Mouse (Mus musculus): Measurements from ENCODE around the gene Olfr76. TPM values are rescaled to one million over a fixed set of nuclear protein-coding genes. Genes with fewer than 3 reads are reported as not detected.

Gene Olfr76
- total and polyA plus RNA-seq, 3 experiments: 0.03 TPM; not detected in 2

DNA sequence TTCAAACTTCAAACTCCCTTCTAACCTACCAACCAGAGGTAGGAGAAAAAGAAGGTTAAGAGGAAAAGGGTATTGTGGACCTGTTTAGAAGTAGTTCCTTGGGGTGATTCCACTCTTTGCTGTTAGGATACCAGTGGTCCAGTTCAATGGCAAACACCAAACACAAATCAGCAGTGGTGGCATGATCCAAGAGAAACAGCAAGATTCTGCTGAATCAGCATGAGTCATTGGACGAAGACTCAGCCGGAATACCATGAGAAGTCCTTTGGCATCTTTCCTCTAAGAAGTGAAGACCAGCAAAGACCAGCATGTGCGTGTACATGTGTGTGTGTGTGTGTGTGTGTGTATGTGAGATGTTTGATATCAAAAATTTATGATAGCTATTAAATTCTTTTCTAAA lies 6.5 kb downstream of the Olfr76 start:
- H3K27ac ChIP-seq (ENCODE audit: control insufficient read depth, low read depth, low read length): no peak overlapping the region
- no peaks in the 10 kb centered on the region for H3K9me3 ChIP-seq (replicated peaks; ENCODE audit: insufficient read depth, low read length)
- no peak overlapping the region for H3K4me3 ChIP-seq (ENCODE audit: control insufficient read depth in 1 of 2, insufficient read depth in 1 of 2, low read depth in 2 of 2, low read length in 2 of 2)
- no peaks in the 10 kb centered on the region for H3K79me2 ChIP-seq (ENCODE audit: control insufficient read depth, insufficient read depth, low read length, poor library complexity)
- TF ChIP-seq ZKSCAN1 (IDR thresholded peaks at IDR 0.05; ENCODE audit: low read depth, low read length): no peak
- TF ChIP-seq USF1 (IDR thresholded peaks at IDR 0.05; ENCODE audit: low read depth, low read length): no peak
- TF ChIP-seq GATA1 (IDR thresholded peaks at IDR 0.05; ENCODE audit: low read depth, low read length): no peak
- TF ChIP-seq NRF1 (IDR thresholded peaks at IDR 0.05; ENCODE audit: insufficient read depth, low read depth, low read length, poor library complexity, severe bottlenecking): no peak
- no peak for TF ChIP-seq RCOR1 (IDR thresholded peaks at IDR 0.05; ENCODE audit: low read depth, low read length)
- no peak for TF ChIP-seq GABPA (IDR thresholded peaks at IDR 0.05; ENCODE audit: low read depth, low read length)
- TF ChIP-seq BHLHE40 (IDR thresholded peaks at IDR 0.05; ENCODE audit: borderline replicate concordance, low read depth, low read length): no peak
- no peak for TF ChIP-seq TBP (IDR thresholded peaks at IDR 0.05; ENCODE audit: low read depth, low read length)
- TF ChIP-seq NELFE (IDR thresholded peaks at IDR 0.05; ENCODE audit: low read depth, low read length): no peak
- DNase-seq (ENCODE audit: low read depth, low spot score): no peak
- no peak overlapping the region for H3K9ac ChIP-seq (ENCODE audit: control insufficient read depth, low read depth, low read length, poor library complexity, severe bottlenecking)
- no peaks in the 10 kb centered on the region for H3K36me3 ChIP-seq (ENCODE audit: control insufficient read depth in 1 of 2, insufficient read depth in 2 of 2, low read length in 2 of 2)
- H3K4me1 ChIP-seq (ENCODE audit: control insufficient read depth in 1 of 2, insufficient read depth in 2 of 2, low read length in 2 of 2): no peaks in the 10 kb centered on the region
- H3K27me3 ChIP-seq (ENCODE audit: control insufficient read depth in 1 of 2, insufficient read depth in 2 of 2, low read length in 2 of 2): no peaks in the 10 kb centered on the region

DNA sequence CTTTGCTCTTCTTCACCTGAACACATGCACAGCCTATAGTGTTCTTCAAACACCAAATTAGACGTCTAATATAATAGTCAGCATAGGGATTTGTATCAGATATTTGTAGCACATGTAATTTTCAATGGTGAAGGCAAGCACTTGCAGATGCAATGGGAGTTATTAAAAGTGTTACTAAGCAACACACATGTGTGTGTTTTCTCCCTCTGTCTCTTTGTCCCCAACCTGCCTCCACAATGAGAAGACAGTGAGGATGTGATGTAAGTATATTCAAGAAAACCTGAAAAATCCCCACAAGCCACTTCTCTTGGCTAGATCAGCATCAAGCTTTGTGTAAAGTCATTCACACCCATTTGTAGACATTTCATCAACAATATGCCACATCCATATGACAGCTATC lies 7.2 kb downstream of the Olfr76 start, which contains the start of gene Olfr1428:
Gene Olfr1428 (minus strand): TSS at position 101 of the 400 bp plus-strand sequence.
- Histone ChIP-seq H3K27me3 (ENCODE audit: control insufficient read depth in 1 of 2, insufficient read depth in 2 of 2, low read length in 2 of 2) (no peaks in the 10 kb centered on the region), H3K4me1 (ENCODE audit: control insufficient read depth in 1 of 2, insufficient read depth in 2 of 2, low read length in 2 of 2) (no peaks in the 10 kb centered on the region), H3K79me2 (ENCODE audit: control insufficient read depth, insufficient read depth, low read length, poor library complexity) (no peaks in the 10 kb centered on the region), H3K27ac (ENCODE audit: control insufficient read depth, low read depth, low read length) (no peak within 1 kb of the TSS), H3K4me3 (ENCODE audit: control insufficient read depth in 1 of 2, insufficient read depth in 1 of 2, low read depth in 2 of 2, low read length in 2 of 2) (no peak within 1 kb of the TSS), H3K9ac (ENCODE audit: control insufficient read depth, low read depth, low read length, poor library complexity, severe bottlenecking) (no peak within 1 kb of the TSS), H3K9me3 (replicated peaks; ENCODE audit: insufficient read depth, low read length) (no peaks in the 10 kb centered on the region), H3K36me3 (ENCODE audit: control insufficient read depth in 1 of 2, insufficient read depth in 2 of 2, low read length in 2 of 2) (no peaks in the 10 kb centered on the region)
- TF ChIP-seq CTCF (IDR thresholded peaks at IDR 0.05 in 2 of 3, conservative IDR thresholded peaks at IDR 0.05 in 1 of 3; ENCODE audit: control insufficient read depth in 1 of 3, insufficient read depth in 1 of 3, low read depth in 2 of 3, low read length in 3 of 3, poor library complexity in 1 of 3, severe bottlenecking in 1 of 3): no peak
- DNase-seq (ENCODE audit: low read depth, low spot score): no peak

DNA sequence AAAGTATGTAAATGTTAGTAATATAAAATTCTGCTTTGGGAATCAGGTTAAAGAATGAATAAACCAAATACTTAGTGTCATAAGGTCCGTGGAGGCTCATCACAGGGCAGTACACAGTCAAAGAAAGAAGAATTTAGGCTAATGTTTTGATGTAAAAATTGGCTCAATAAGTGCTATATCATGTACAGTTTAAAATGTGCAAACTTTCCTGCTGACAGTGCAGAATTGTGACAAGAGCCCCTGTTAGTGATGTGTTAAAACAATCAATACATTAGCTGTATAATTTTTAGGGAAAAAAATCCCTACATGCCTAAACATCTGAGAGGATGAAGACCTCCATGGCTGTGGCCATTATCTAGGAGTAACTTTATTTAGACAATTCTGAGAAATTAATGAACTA lies 9.2 kb downstream of the Olfr76 start:
- no peak for DNase-seq (ENCODE audit: low read depth, low spot score)
- H3K36me3 ChIP-seq (ENCODE audit: control insufficient read depth in 1 of 2, insufficient read depth in 2 of 2, low read length in 2 of 2): no peaks in the 10 kb centered on the region
- H3K27ac ChIP-seq (ENCODE audit: control insufficient read depth, low read depth, low read length): no peak overlapping the region
- no peaks in the 10 kb centered on the region for H3K79me2 ChIP-seq (ENCODE audit: control insufficient read depth, insufficient read depth, low read length, poor library complexity)
- H3K9ac ChIP-seq (ENCODE audit: control insufficient read depth, low read depth, low read length, poor library complexity, severe bottlenecking): no peak overlapping the region
- no peaks in the 10 kb centered on the region for H3K4me1 ChIP-seq (ENCODE audit: control insufficient read depth in 1 of 2, insufficient read depth in 2 of 2, low read length in 2 of 2)
- no peak overlapping the region for H3K4me3 ChIP-seq (ENCODE audit: control insufficient read depth in 1 of 2, insufficient read depth in 1 of 2, low read depth in 2 of 2, low read length in 2 of 2)
- TF ChIP-seq MYC (IDR thresholded peaks at IDR 0.05; ENCODE audit: low read depth, low read length): no peak
- TF ChIP-seq MEF2A (IDR thresholded peaks at IDR 0.05; ENCODE audit: extremely low read depth, insufficient replicate concordance, low read depth, low read length, poor library complexity, severe bottlenecking): no peak
- TF ChIP-seq MAX (IDR thresholded peaks at IDR 0.05; ENCODE audit: low read length): no peak
- no peak for TF ChIP-seq NELFE (IDR thresholded peaks at IDR 0.05; ENCODE audit: low read depth, low read length)
- no peak for TF ChIP-seq HCFC1 (IDR thresholded peaks at IDR 0.05; ENCODE audit: low read depth, low read length)
- TF ChIP-seq USF1 (IDR thresholded peaks at IDR 0.05; ENCODE audit: low read depth, low read length): no peak
- no peak for TF ChIP-seq BHLHE40 (IDR thresholded peaks at IDR 0.05; ENCODE audit: borderline replicate concordance, low read depth, low read length)
- no peak for TF ChIP-seq CTCF (IDR thresholded peaks at IDR 0.05 in 2 of 3, conservative IDR thresholded peaks at IDR 0.05 in 1 of 3; ENCODE audit: control insufficient read depth in 1 of 3, insufficient read depth in 1 of 3, low read depth in 2 of 3, low read length in 3 of 3, poor library complexity in 1 of 3, severe bottlenecking in 1 of 3)
- TF ChIP-seq CHD1 (IDR thresholded peaks at IDR 0.05; ENCODE audit: low read depth, low read length): no peak
- no peaks in the 10 kb centered on the region for H3K9me3 ChIP-seq (replicated peaks; ENCODE audit: insufficient read depth, low read length)
- no peaks in the 10 kb centered on the region for H3K27me3 ChIP-seq (ENCODE audit: control insufficient read depth in 1 of 2, insufficient read depth in 2 of 2, low read length in 2 of 2)

All from MEL (cell line).